Mouse (Mus musculus): ENCODE measurements around the gene Osbpl3.

Gene Osbpl3

GRCm38 (mm10) chr6:50455829-50456469 lies at the start of gene Osbpl3:
Gene Osbpl3 (minus strand): TSS chr6:50456201.
- peak; percentile 78 for DNase-seq (ENCODE audit: low read depth)

GRCm38 (mm10) chr6:50505531-50505930 lies 49.5 kb upstream of the Osbpl3 start:
- DNase-seq (ENCODE audit: low read depth): no peak

GRCm38 (mm10) chr6:50504711-50505110 lies 48.7 kb upstream of the Osbpl3 start:
- peak; percentile 34 for DNase-seq (ENCODE audit: low read depth)

GRCm38 (mm10) chr6:50503779-50504178 lies 47.8 kb upstream of the Osbpl3 start:
- no peak for DNase-seq (ENCODE audit: low read depth)

GRCm38 (mm10) chr6:50503031-50503430 lies 47.0 kb upstream of the Osbpl3 start:
- DNase-seq (ENCODE audit: low read depth): no peak

- no peak for DNase-seq (ENCODE audit: low read depth)
These were observed 42.3 kb upstream of the Osbpl3 start for GRCm38 (mm10) chr6:50498346-50498745.

GRCm38 (mm10) chr6:50490519-50490918 lies 34.5 kb upstream of the Osbpl3 start:
- no peak for DNase-seq (ENCODE audit: low read depth)

GRCm38 (mm10) chr6:50489380-50489779 lies 33.4 kb upstream of the Osbpl3 start:
- no peak for DNase-seq (ENCODE audit: low read depth)

GRCm38 (mm10) chr6:50486035-50486902 lies 30.3 kb upstream of the Osbpl3 start:
- DNase-seq (ENCODE audit: low read depth): no peak

- no peak for DNase-seq (ENCODE audit: low read depth)
These were observed 27.4 kb upstream of the Osbpl3 start for GRCm38 (mm10) chr6:50483426-50483825.

GRCm38 (mm10) chr6:50481460-50481859 lies 25.5 kb upstream of the Osbpl3 start:
- no peak for DNase-seq (ENCODE audit: low read depth)

GRCm38 (mm10) chr6:50466451-50466850 lies 10.4 kb upstream of the Osbpl3 start:
- DNase-seq (ENCODE audit: low read depth): no peak

GRCm38 (mm10) chr6:50464690-50465485 lies 8.9 kb upstream of the Osbpl3 start:
- DNase-seq (ENCODE audit: low read depth): no peak

GRCm38 (mm10) chr6:50462026-50462425 lies 6.0 kb upstream of the Osbpl3 start:
- no peak for DNase-seq (ENCODE audit: low read depth)

- DNase-seq (ENCODE audit: low read depth): no peak
These were observed 5.6 kb upstream of the Osbpl3 start for GRCm38 (mm10) chr6:50461585-50461984.

- no peak for DNase-seq (ENCODE audit: low read depth)
These were observed 4.6 kb upstream of the Osbpl3 start for GRCm38 (mm10) chr6:50460646-50461045.

GRCm38 (mm10) chr6:50460246-50460645 lies 4.2 kb upstream of the Osbpl3 start:
- DNase-seq (ENCODE audit: low read depth): no peak

GRCm38 (mm10) chr6:50459271-50459670 lies 3.3 kb upstream of the Osbpl3 start:
- DNase-seq (ENCODE audit: low read depth): no peak

- no peak for DNase-seq (ENCODE audit: low read depth)
These were observed 1.7 kb upstream of the Osbpl3 start for GRCm38 (mm10) chr6:50457551-50458348.

- DNase-seq (ENCODE audit: low read depth): no peak
These were observed 705 bp upstream of the Osbpl3 start for GRCm38 (mm10) chr6:50456706-50457105.

GRCm38 (mm10) chr6:50455102-50455828 lies 736 bp downstream of the Osbpl3 start:
- peak; percentile 15 for DNase-seq (ENCODE audit: low read depth)

All from c-Kit-positive CD71-positive TER-119-negative erythroid progenitor cells, embryonic 14.5 days (primary cell).